Mouse (Mus musculus): ENCODE measurements around the gene Gmpr2. TPM values are rescaled to one million over a fixed set of nuclear protein-coding genes. Genes with fewer than 3 reads are reported as not detected.

Gene Gmpr2
- polyA plus RNA-seq, 1 experiment: 41.2 TPM

DNA sequence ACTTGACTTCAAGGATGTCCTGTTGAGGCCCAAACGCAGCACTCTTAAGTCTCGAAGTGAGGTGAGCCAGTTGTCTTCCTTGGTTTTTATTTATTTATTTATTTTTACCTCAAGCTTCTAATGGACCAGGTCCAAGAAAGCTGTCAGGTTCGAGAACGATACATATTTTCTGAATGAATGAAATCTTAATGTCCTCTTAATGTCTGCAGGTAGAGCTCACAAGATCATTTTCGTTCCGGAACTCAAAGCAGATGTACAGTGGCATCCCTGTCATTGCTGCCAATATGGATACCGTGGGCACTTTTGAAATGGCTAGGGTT is 960 bp downstream of the Gmpr2 start:
- Histone ChIP-seq H3K4me3 (ENCODE audit: insufficient read depth, low read length) (peak overlapping the region; percentile 66), H3K27ac (ENCODE audit: insufficient read depth, low read depth, low read length) (peak overlapping the region; percentile 53; the same call in 1 of the 2 replicates), H3K4me1 (ENCODE audit: control insufficient read depth, insufficient read depth, low read length) (peaks cover 18% of the 10 kb centered on the region)
- TF ChIP-seq CTCF (IDR thresholded peaks at IDR 0.05; ENCODE audit: low read depth, low read length): no peak
- TF ChIP-seq POLR2A (IDR thresholded peaks at IDR 0.05; ENCODE audit: borderline replicate concordance, low read depth, low read length): no peak

DNA sequence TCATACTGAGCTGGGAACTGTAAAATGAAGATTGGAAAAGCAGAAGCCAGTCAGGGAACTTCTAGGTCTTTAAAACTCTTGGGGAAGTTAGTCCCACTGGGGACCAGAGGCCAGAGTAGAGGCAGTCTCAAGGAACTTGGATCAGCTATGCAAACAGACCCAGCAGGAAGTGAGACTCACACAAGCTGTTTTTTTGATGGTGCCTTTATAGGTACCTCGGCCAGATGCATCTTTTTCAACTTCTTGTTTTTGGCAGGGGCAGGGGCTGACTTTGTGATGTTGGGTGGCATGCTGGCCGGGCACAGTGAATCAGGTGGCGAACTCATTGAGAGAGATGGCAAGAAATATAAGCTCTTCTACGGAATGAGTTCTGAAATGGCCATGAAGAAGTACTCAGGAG is 5.9 kb downstream of the Gmpr2 start:
- Histone ChIP-seq H3K4me1 (ENCODE audit: control insufficient read depth, insufficient read depth, low read length) (peaks cover 26% of the 10 kb centered on the region), H3K27ac (ENCODE audit: insufficient read depth, low read depth, low read length) (no peak overlapping the region), H3K4me3 (ENCODE audit: insufficient read depth, low read length) (no peak overlapping the region)
- TF ChIP-seq POLR2A (IDR thresholded peaks at IDR 0.05; ENCODE audit: borderline replicate concordance, low read depth, low read length): no peak
- TF ChIP-seq CTCF (IDR thresholded peaks at IDR 0.05; ENCODE audit: low read depth, low read length): no peak

DNA sequence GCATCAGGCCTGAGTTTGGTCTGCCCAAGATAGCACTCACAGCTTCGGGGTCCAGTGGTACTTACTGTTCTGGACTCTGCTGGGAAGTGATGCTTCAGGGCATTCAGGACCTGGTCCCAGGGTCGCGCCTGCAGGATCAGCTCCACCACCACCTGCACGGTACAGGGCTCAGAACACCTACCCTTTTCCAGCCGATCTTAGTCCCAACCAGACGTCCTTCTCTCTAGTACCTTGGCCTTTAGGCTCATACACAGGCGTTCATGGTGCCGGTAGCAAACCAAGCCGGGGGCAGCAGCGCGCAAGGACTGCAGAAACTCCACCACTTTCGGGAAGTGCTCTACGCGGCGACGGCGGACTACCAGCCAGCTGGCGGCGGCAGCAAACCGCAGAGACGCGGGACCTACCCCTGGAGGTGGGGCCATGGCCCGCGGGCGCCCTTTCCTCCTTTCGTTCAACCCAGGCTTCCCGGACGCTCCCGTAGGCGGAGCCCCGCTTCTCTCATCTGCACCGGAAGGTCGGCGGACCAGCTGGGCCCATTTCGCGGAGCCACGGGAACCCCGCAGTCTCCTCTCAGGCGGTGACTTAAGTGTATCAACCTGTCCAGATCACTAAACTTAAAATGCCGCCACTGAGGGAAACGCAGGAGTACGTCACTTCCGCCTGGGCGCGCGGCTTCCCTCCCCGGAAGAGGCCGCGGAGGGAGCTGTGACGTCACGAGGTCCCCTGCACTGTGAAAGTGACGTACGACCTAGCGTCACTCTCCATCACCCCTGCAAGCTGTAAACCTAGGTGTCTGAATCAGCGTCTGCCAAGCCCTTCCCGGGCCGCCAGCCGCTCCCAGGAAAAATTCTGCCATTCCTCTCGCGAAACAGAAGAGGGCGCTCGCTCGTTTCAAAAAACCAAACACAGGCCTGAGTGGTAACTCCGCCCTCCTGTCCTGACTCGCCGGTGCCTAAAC is 9.7 kb downstream of the Gmpr2 start, which contains the start of gene Tinf2:
Gene Tinf2, minus strand, starts transcription at position 661 of the 958 bp plus-strand sequence.
- no peak for TF ChIP-seq POLR2A (IDR thresholded peaks at IDR 0.05; ENCODE audit: borderline replicate concordance, low read depth, low read length)
- TF ChIP-seq CTCF (IDR thresholded peaks at IDR 0.05; ENCODE audit: low read depth, low read length): peak; percentile 98
- Histone ChIP-seq H3K4me1 (ENCODE audit: control insufficient read depth, insufficient read depth, low read length) (peaks cover 32% of the 10 kb centered on the region), H3K27ac (ENCODE audit: insufficient read depth, low read depth, low read length) (peak within 1 kb of the TSS; percentile 61), H3K4me3 (ENCODE audit: insufficient read depth, low read length) (peak within 1 kb of the TSS; percentile 87)

GRCm38 (mm10) chr14:55682118-55682493 is 10.4 kb downstream of the Gmpr2 start:
- H3K4me3 ChIP-seq (ENCODE audit: insufficient read depth, low read length): peak overlapping the region; percentile 87
- no peak for TF ChIP-seq CTCF (IDR thresholded peaks at IDR 0.05; ENCODE audit: low read depth, low read length)
- no peak for TF ChIP-seq POLR2A (IDR thresholded peaks at IDR 0.05; ENCODE audit: borderline replicate concordance, low read depth, low read length)
- H3K4me1 ChIP-seq (ENCODE audit: control insufficient read depth, insufficient read depth, low read length): peaks cover 26% of the 10 kb centered on the region
- H3K27ac ChIP-seq (ENCODE audit: insufficient read depth, low read depth, low read length): peak overlapping the region; percentile 26

DNA sequence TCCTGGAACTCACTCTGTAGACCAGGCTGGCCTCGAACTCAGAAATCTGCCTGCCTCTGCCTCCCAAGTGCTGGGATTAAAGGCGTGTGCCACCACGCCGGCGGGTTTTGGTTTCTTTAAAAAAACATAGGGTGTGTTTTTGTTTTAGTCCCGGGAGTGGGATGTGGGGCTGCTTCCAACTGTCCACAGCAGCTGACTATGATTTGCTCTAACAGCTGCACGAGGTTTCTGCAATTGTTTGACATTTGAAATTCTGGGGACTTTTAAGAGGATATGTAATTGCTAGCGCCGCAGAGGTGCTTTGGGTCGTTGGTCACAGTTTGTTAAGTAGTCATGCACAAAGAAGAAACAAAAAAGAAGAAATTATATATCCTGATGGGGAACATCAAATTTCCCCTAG is 17.7 kb downstream of the Gmpr2 start:
- no peak overlapping the region for H3K4me3 ChIP-seq (ENCODE audit: insufficient read depth, low read length)
- peaks cover 12% of the 10 kb centered on the region for H3K4me1 ChIP-seq (ENCODE audit: control insufficient read depth, insufficient read depth, low read length)
- TF ChIP-seq CTCF (IDR thresholded peaks at IDR 0.05; ENCODE audit: low read depth, low read length) (no peak), POLR2A (IDR thresholded peaks at IDR 0.05; ENCODE audit: borderline replicate concordance, low read depth, low read length) (no peak)
- no peak overlapping the region for H3K27ac ChIP-seq (ENCODE audit: insufficient read depth, low read depth, low read length)

DNA sequence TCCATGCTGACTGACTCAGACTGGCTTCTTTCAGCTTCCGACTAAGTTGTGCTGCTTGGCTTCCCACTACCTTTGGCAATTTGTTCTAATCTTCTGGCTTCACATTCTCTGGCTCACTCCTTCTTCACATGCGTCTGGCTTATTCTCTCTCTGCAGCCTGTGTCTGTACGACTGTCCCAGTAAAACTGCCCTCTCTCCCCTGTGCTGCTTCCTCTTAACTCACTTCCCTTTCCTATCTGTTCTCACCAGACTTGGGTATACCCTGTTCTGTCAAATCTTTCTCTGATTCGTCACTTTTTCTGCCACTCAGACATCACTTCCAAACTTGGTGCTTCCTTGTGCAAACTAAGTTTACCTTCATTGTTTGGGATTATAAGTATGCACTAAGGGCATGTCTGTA is 25.5 kb downstream of the Gmpr2 start:
- peak overlapping the region; percentile 63 for H3K27ac ChIP-seq (ENCODE audit: insufficient read depth, low read depth, low read length)

DNA sequence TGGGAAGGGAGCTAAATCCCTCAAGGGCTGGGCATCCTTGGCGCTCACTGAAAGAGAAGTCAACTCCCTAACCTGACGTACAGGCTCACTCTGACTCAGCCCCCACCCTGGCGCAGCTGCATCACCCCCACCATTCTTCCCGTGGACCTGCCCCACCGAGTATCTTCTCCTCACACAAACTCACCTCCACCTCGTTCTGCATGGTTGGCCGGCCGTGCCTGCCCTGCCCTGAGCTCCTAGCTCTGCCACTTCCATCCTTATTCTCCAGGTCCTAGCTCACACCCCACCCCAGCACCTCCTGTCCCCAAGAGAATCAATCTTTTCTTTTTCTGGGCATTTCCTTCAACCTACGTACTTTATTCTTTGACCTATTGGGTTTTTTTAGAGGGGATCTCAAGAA is 29.4 kb downstream of the Gmpr2 start:
- Histone ChIP-seq H3K4me1 (ENCODE audit: control insufficient read depth, insufficient read depth, low read length) (peaks cover 38% of the 10 kb centered on the region), H3K27ac (ENCODE audit: insufficient read depth, low read depth, low read length) (no peak overlapping the region), H3K4me3 (ENCODE audit: insufficient read depth, low read length) (no peak overlapping the region)
- TF ChIP-seq CTCF (IDR thresholded peaks at IDR 0.05; ENCODE audit: low read depth, low read length): no peak
- no peak for TF ChIP-seq POLR2A (IDR thresholded peaks at IDR 0.05; ENCODE audit: borderline replicate concordance, low read depth, low read length)

More for the DNA sequence above, 25.5 kb downstream of the Gmpr2 start:
- TF ChIP-seq CTCF (IDR thresholded peaks at IDR 0.05; ENCODE audit: low read depth, low read length) (no peak), POLR2A (IDR thresholded peaks at IDR 0.05; ENCODE audit: borderline replicate concordance, low read depth, low read length) (no peak)
- peaks cover 26% of the 10 kb centered on the region for H3K4me1 ChIP-seq (ENCODE audit: control insufficient read depth, insufficient read depth, low read length)
- H3K4me3 ChIP-seq (ENCODE audit: insufficient read depth, low read length): peak overlapping the region; percentile 59

DNA sequence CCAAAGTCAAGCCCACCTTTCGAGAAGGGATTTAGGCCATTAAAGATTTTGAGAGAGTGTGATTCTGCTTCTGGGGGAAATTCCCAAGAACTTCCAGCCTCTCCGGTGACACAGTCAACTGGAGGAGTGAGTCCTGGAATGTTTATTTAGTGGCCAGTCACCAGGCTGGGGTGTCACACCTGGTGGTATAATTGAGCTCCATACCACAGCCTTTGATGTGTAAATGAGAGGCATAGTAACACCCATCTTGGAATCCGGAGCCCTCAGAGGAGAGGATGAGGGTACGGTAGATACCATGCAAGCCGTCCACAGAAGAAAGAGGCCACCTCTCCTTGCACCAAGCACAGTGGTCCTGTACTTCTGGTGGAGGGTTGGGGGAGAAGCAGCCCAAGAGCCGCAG is 31.0 kb downstream of the Gmpr2 start:
- TF ChIP-seq CTCF (IDR thresholded peaks at IDR 0.05; ENCODE audit: low read depth, low read length): no peak
- no peak for TF ChIP-seq POLR2A (IDR thresholded peaks at IDR 0.05; ENCODE audit: borderline replicate concordance, low read depth, low read length)
- Histone ChIP-seq H3K4me1 (ENCODE audit: control insufficient read depth, insufficient read depth, low read length) (peaks cover 29% of the 10 kb centered on the region), H3K4me3 (ENCODE audit: insufficient read depth, low read length) (no peak overlapping the region), H3K27ac (ENCODE audit: insufficient read depth, low read depth, low read length) (no peak overlapping the region)

DNA sequence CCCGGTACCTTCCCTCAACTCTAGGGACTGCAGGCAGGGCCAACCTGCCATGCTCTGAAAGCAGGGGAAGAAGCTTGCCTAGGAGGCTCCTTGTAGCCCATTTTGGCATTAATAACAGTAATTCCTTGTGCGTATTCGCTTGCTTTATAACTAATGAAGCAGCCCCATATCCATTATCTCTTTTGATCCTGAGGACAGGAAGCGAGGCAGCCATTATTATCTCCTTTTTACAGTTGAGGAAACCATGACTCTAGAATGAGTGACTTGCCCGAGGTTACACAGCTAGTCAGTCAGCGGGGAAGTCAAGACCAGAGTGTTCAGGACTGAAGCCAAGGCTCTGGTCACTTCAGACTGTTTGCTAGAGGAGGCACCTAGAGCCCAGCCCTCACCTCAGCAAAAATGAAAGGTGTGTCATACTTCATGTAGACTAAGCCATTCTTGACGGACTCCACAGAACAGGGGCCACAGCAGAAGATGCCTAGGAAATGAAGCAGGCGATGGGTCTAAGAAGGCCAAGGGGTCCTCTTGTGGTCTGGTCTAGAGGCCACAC is 34.4 kb downstream of the Gmpr2 start:
- Histone ChIP-seq H3K27ac (ENCODE audit: insufficient read depth, low read depth, low read length) (no peak overlapping the region), H3K4me3 (ENCODE audit: insufficient read depth, low read length) (no peak overlapping the region), H3K4me1 (ENCODE audit: control insufficient read depth, insufficient read depth, low read length) (peaks cover 19% of the 10 kb centered on the region)
- TF ChIP-seq CTCF (IDR thresholded peaks at IDR 0.05; ENCODE audit: low read depth, low read length) (no peak), POLR2A (IDR thresholded peaks at IDR 0.05; ENCODE audit: borderline replicate concordance, low read depth, low read length) (no peak)

GRCm38 (mm10) chr14:55707397-55707796 is 35.7 kb downstream of the Gmpr2 start:
- Histone ChIP-seq H3K4me1 (ENCODE audit: control insufficient read depth, insufficient read depth, low read length) (peaks cover 19% of the 10 kb centered on the region), H3K27ac (ENCODE audit: insufficient read depth, low read depth, low read length) (no peak overlapping the region), H3K4me3 (ENCODE audit: insufficient read depth, low read length) (no peak overlapping the region)
- TF ChIP-seq POLR2A (IDR thresholded peaks at IDR 0.05; ENCODE audit: borderline replicate concordance, low read depth, low read length) (no peak), CTCF (IDR thresholded peaks at IDR 0.05; ENCODE audit: low read depth, low read length) (no peak)

Measured in bone marrow macrophage, adult 2 months (primary cell).